Mouse (Mus musculus): ENCODE results near the gene Pym1. TPM values are rescaled to one million over a fixed set of nuclear protein-coding genes. Genes with fewer than 3 reads are reported as not detected.
A peak's percentile ranks its signal among the peaks of the same experiment; 100 is the strongest.

Gene Pym1
- polyA plus RNA-seq, 1 experiment from 2014 or later = 22.3 TPM

GRCm38 (mm10) chr10:128790398-128791124 lies 42.9 kb downstream of the Pym1 start, which contains the start of gene Mmp19:
TSS of gene Mmp19 (plus strand) at chr10:128790910.
- TF ChIP-seq CTCF (IDR thresholded peaks at IDR 0.05; ENCODE audit: low read depth) = no peak

GRCm38 (mm10) chr10:128792041-128792440 lies 44.4 kb downstream of the Pym1 start:
- Histone ChIP-seq H3K27ac (ENCODE audit: low read depth, low read length) (no peak overlapping the region), H3K4me1 (replicated peaks; ENCODE audit: control insufficient read depth, insufficient read depth, low read length) (no peaks in the 10 kb centered on the region), H3K9me3 (ENCODE audit: control insufficient read depth) (no peaks in the 10 kb centered on the region), H3K27me3 (replicated peaks; ENCODE audit: control insufficient read depth, insufficient read depth, low read length) (no peaks in the 10 kb centered on the region), H3K9ac (ENCODE audit: low read depth, low read length) (no peak overlapping the region), H3K36me3 (ENCODE audit: control insufficient read depth, insufficient read depth) (no peaks in the 10 kb centered on the region), H3K4me3 (ENCODE audit: low read depth, low read length) (no peak overlapping the region), H3K4me2 (replicated peaks; ENCODE audit: low read depth) (no peak overlapping the region)
- ATAC-seq = no peak
- 0 out of 2 replicates have a peak, but pooled peaks have one; percentile 20 for TF ChIP-seq CTCF (IDR thresholded peaks at IDR 0.05; ENCODE audit: low read depth)

More at GRCm38 (mm10) chr10:128790398-128791124, 42.9 kb downstream of the Pym1 start, which contains the start of gene Mmp19:
- Histone ChIP-seq H3K4me3 (ENCODE audit: low read depth, low read length) (no peak within 1 kb of the TSS), H3K9ac (ENCODE audit: low read depth, low read length) (0 out of 2 replicates have a peak within 1 kb of the TSS, but pooled peaks have one; percentile 3), H3K4me2 (replicated peaks; ENCODE audit: low read depth) (no peak within 1 kb of the TSS), H3K27me3 (replicated peaks; ENCODE audit: control insufficient read depth, insufficient read depth, low read length) (no peaks in the 10 kb centered on the region), H3K27ac (ENCODE audit: low read depth, low read length) (no peak within 1 kb of the TSS), H3K4me1 (replicated peaks; ENCODE audit: control insufficient read depth, insufficient read depth, low read length) (no peaks in the 10 kb centered on the region), H3K9me3 (ENCODE audit: control insufficient read depth) (no peaks in the 10 kb centered on the region), H3K36me3 (ENCODE audit: control insufficient read depth, insufficient read depth) (no peaks in the 10 kb centered on the region)
- 54% methylated on average over 7 of the region's 7 CpGs for WGBS
- no peak for ATAC-seq

GRCm38 (mm10) chr10:128793258-128793657 lies 45.6 kb downstream of the Pym1 start:
- WGBS = 100% methylated on average over 1 of the region's 1 CpGs
- Histone ChIP-seq H3K27ac (ENCODE audit: low read depth, low read length) (no peak overlapping the region), H3K4me2 (replicated peaks; ENCODE audit: low read depth) (no peak overlapping the region), H3K9me3 (ENCODE audit: control insufficient read depth) (no peaks in the 10 kb centered on the region), H3K4me1 (replicated peaks; ENCODE audit: control insufficient read depth, insufficient read depth, low read length) (no peaks in the 10 kb centered on the region), H3K4me3 (ENCODE audit: low read depth, low read length) (no peak overlapping the region), H3K9ac (ENCODE audit: low read depth, low read length) (no peak overlapping the region), H3K27me3 (replicated peaks; ENCODE audit: control insufficient read depth, insufficient read depth, low read length) (no peaks in the 10 kb centered on the region), H3K36me3 (ENCODE audit: control insufficient read depth, insufficient read depth) (no peaks in the 10 kb centered on the region)
- ATAC-seq = no peak
- TF ChIP-seq CTCF (IDR thresholded peaks at IDR 0.05; ENCODE audit: low read depth) = no peak

- H3K4me3 ChIP-seq (ENCODE audit: low read depth, low read length) = no peak overlapping the region
- no peak for ATAC-seq
Measured at GRCm38 (mm10) chr10:128794391-128794790, 46.7 kb downstream of the Pym1 start.

GRCm38 (mm10) chr10:128795581-128795980 lies 47.9 kb downstream of the Pym1 start:
- H3K4me1 ChIP-seq (replicated peaks; ENCODE audit: control insufficient read depth, insufficient read depth, low read length) = no peaks in the 10 kb centered on the region
- H3K4me2 ChIP-seq (replicated peaks; ENCODE audit: low read depth) = no peak overlapping the region
- WGBS = 91% methylated on average over 3 of the region's 3 CpGs
- H3K9ac ChIP-seq (ENCODE audit: low read depth, low read length) = no peak overlapping the region
- no peak for TF ChIP-seq CTCF (IDR thresholded peaks at IDR 0.05; ENCODE audit: low read depth)
- no peak overlapping the region for H3K27ac ChIP-seq (ENCODE audit: low read depth, low read length)
- no peak overlapping the region for H3K4me3 ChIP-seq (ENCODE audit: low read depth, low read length)
- H3K36me3 ChIP-seq (ENCODE audit: control insufficient read depth, insufficient read depth) = peaks cover 6% of the 10 kb centered on the region
- H3K27me3 ChIP-seq (replicated peaks; ENCODE audit: control insufficient read depth, insufficient read depth, low read length) = no peaks in the 10 kb centered on the region
- no peak for ATAC-seq
- no peaks in the 10 kb centered on the region for H3K9me3 ChIP-seq (ENCODE audit: control insufficient read depth)

More at GRCm38 (mm10) chr10:128794391-128794790, 46.7 kb downstream of the Pym1 start:
- Histone ChIP-seq H3K4me2 (replicated peaks; ENCODE audit: low read depth) (no peak overlapping the region), H3K36me3 (ENCODE audit: control insufficient read depth, insufficient read depth) (no peaks in the 10 kb centered on the region; the same call in 1 of the 2 replicates), H3K9me3 (ENCODE audit: control insufficient read depth) (no peaks in the 10 kb centered on the region), H3K4me1 (replicated peaks; ENCODE audit: control insufficient read depth, insufficient read depth, low read length) (no peaks in the 10 kb centered on the region), H3K27me3 (replicated peaks; ENCODE audit: control insufficient read depth, insufficient read depth, low read length) (no peaks in the 10 kb centered on the region), H3K9ac (ENCODE audit: low read depth, low read length) (no peak overlapping the region), H3K27ac (ENCODE audit: low read depth, low read length) (no peak overlapping the region)
- 87% methylated on average over 5 of the region's 5 CpGs for WGBS
- no peak for TF ChIP-seq CTCF (IDR thresholded peaks at IDR 0.05; ENCODE audit: low read depth)

- no peak for TF ChIP-seq CTCF (IDR thresholded peaks at IDR 0.05; ENCODE audit: low read depth)
- Histone ChIP-seq H3K27me3 (replicated peaks; ENCODE audit: control insufficient read depth, insufficient read depth, low read length) (no peaks in the 10 kb centered on the region), H3K9ac (ENCODE audit: low read depth, low read length) (no peak overlapping the region), H3K4me2 (replicated peaks; ENCODE audit: low read depth) (no peak overlapping the region), H3K4me1 (replicated peaks; ENCODE audit: control insufficient read depth, insufficient read depth, low read length) (no peaks in the 10 kb centered on the region), H3K36me3 (ENCODE audit: control insufficient read depth, insufficient read depth) (peaks cover 14% of the 10 kb centered on the region), H3K9me3 (ENCODE audit: control insufficient read depth) (no peaks in the 10 kb centered on the region), H3K4me3 (ENCODE audit: low read depth, low read length) (no peak overlapping the region), H3K27ac (ENCODE audit: low read depth, low read length) (no peak overlapping the region)
- WGBS = 92% methylated on average over 8 of the region's 8 CpGs
- no peak for ATAC-seq
Measured at GRCm38 (mm10) chr10:128798676-128799075, 51.0 kb downstream of the Pym1 start.

Data from intestine, postnatal 0 days (tissue).